ENCODE assay signal across 11 mouse cellular contexts in the genomic region with DNA sequence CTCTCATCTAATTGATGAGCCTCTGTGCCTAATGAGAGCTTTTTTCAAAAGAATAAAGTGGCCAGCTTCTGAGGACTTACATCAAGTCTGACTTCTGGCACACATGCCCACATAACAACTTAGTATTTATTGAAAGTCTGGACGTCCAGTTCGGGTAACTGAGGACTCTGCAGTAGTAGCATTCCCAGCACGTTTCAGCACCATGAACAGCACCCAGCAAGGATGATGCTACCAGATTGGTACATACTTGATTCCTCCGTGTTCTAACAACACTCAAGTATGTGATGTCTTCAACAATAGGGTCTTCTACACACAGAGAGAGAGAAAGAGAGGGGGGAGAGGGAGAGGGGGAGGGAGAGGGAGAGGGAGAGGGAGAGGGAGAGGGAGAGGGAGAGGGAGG.
A peak's percentile ranks its signal among the peaks of the same experiment; 100 is the strongest.
DNase-seq lines count a peak whose midpoint lies in the region; ATAC-seq and TF ChIP-seq lines count a peak whose summit lies in the region.
"Had no signal": no experiment of that assay in that cellular context is flagged by ENCODE, and none has a peak within 500 bp of the region (broad histone marks: within the 10 kb centered on the region; RNA-seq: fewer than 3 reads in every experiment).

No protein-coding gene starts in this region.

- ATAC-seq in kidney, postnatal 0 days (replicated peaks; ENCODE audit: low FRiP score, low read depth) = no peak
- ATAC-seq in kidney, embryonic 14.5 days (ENCODE audit: low FRiP score, low TSS enrichment) = no peak
- no peak for ATAC-seq in embryonic facial prominence, embryonic 11.5 days (replicated peaks; ENCODE audit: insufficient number of reproducible peaks, low FRiP score, low TSS enrichment, low read depth)
- ATAC-seq: inflammation-experienced regulatory T-cells, adult 6 months had no signal

- H3K4me3 ChIP-seq in kidney, postnatal 0 days (replicated peaks; ENCODE audit: low read depth, low read length) = no peak overlapping the region
- H3K4me3 ChIP-seq in kidney, embryonic 14.5 days (ENCODE audit: low read length) = no peak overlapping the region
- no peak overlapping the region for H3K4me3 ChIP-seq in ES-E14 (ENCODE audit: insufficient read depth in 1 of 2, low read depth in 1 of 2, low read length in 2 of 2, poor library complexity in 1 of 2, severe bottlenecking in 1 of 2)
- H3K4me3 ChIP-seq in embryonic facial prominence, embryonic 11.5 days (ENCODE audit: low read depth, low read length) = no peak overlapping the region
- H3K4me3 ChIP-seq: gastrocnemius, adult 2 months; midbrain, embryonic 12.5 days had no signal

- no peaks in the 10 kb centered on the region for H3K27me3 ChIP-seq in kidney, postnatal 0 days (ENCODE audit: insufficient read depth, low read length)
- no peaks in the 10 kb centered on the region for H3K27me3 ChIP-seq in kidney, embryonic 14.5 days (ENCODE audit: control insufficient read depth, insufficient read depth, low read length)
- H3K27me3 ChIP-seq in embryonic facial prominence, embryonic 11.5 days (ENCODE audit: control insufficient read depth, insufficient read depth, low read length) = no peaks in the 10 kb centered on the region
- H3K27me3 ChIP-seq: midbrain, embryonic 12.5 days had no signal

- H3K9ac ChIP-seq in kidney, postnatal 0 days (ENCODE audit: low read depth, low read length) = no peak overlapping the region
- H3K9ac ChIP-seq in kidney, embryonic 14.5 days (ENCODE audit: low read depth, low read length) = no peak overlapping the region
- H3K9ac ChIP-seq in ES-E14 (ENCODE audit: insufficient read depth, low read depth, low read length, poor library complexity, severe bottlenecking) = no peak overlapping the region
- H3K9ac ChIP-seq in embryonic facial prominence, embryonic 11.5 days (replicated peaks; ENCODE audit: low read length) = no peak overlapping the region
- H3K9ac ChIP-seq: midbrain, embryonic 12.5 days had no signal

- no peak overlapping the region for H3K27ac ChIP-seq in kidney, postnatal 0 days
- H3K27ac ChIP-seq in kidney, embryonic 14.5 days (ENCODE audit: low read depth, low read length) = no peak overlapping the region
- H3K27ac ChIP-seq in ES-E14 (ENCODE audit: insufficient read depth, low read depth, low read length, poor library complexity, severe bottlenecking) = no peak overlapping the region
- no peak overlapping the region for H3K27ac ChIP-seq in embryonic facial prominence, embryonic 11.5 days (replicated peaks; ENCODE audit: low read depth, low read length)
- H3K27ac ChIP-seq: gastrocnemius, adult 2 months; midbrain, embryonic 12.5 days had no signal

- H3K4me2 ChIP-seq in kidney, postnatal 0 days (ENCODE audit: low read length) = no peak overlapping the region
- no peak overlapping the region for H3K4me2 ChIP-seq in kidney, embryonic 14.5 days (replicated peaks; ENCODE audit: low read depth, low read length)
- H3K4me2 ChIP-seq in embryonic facial prominence, embryonic 11.5 days (ENCODE audit: low read depth, low read length) = no peak overlapping the region
- H3K4me2 ChIP-seq: midbrain, embryonic 12.5 days had no signal

- no peaks in the 10 kb centered on the region; the same call in 1 of the 2 replicates for H3K9me3 ChIP-seq in kidney, postnatal 0 days (replicated peaks; ENCODE audit: low read length)
- H3K9me3 ChIP-seq in kidney, embryonic 14.5 days (ENCODE audit: control insufficient read depth, low read length) = no peaks in the 10 kb centered on the region
- no peaks in the 10 kb centered on the region for H3K9me3 ChIP-seq in ES-E14 (ENCODE audit: control insufficient read depth, insufficient read depth, low read depth, low read length)
- H3K9me3 ChIP-seq in embryonic facial prominence, embryonic 11.5 days (replicated peaks; ENCODE audit: control insufficient read depth, low read length) = no peaks in the 10 kb centered on the region

- TF ChIP-seq CTCF in kidney, postnatal 0 days (IDR thresholded peaks at IDR 0.05; ENCODE audit: low read depth) = no peak

- H3K36me3 ChIP-seq in kidney, postnatal 0 days (ENCODE audit: insufficient read depth, low read length) = no peaks in the 10 kb centered on the region
- no peaks in the 10 kb centered on the region for H3K36me3 ChIP-seq in kidney, embryonic 14.5 days (ENCODE audit: control insufficient read depth, insufficient read depth, low read length)
- no peaks in the 10 kb centered on the region for H3K36me3 ChIP-seq in ES-E14 (ENCODE audit: control insufficient read depth, insufficient read depth, low read length, poor library complexity, severe bottlenecking)
- no peaks in the 10 kb centered on the region for H3K36me3 ChIP-seq in embryonic facial prominence, embryonic 11.5 days (replicated peaks; ENCODE audit: control insufficient read depth, insufficient read depth, low read depth, low read length)
- H3K36me3 ChIP-seq: midbrain, embryonic 12.5 days had no signal

- H3K4me1 ChIP-seq in kidney, postnatal 0 days (replicated peaks; ENCODE audit: insufficient read depth, low read length) = no peaks in the 10 kb centered on the region
- no peaks in the 10 kb centered on the region for H3K4me1 ChIP-seq in kidney, embryonic 14.5 days (ENCODE audit: control insufficient read depth, insufficient read depth, low read length)
- peaks cover 0 to 2% of the 10 kb centered on the region in 2 experiments; a peak in 1 of 4 replicates for H3K4me1 ChIP-seq in ES-E14 (ENCODE audit: control insufficient read depth in 2 of 2, insufficient read depth in 2 of 2, low read length in 2 of 2, poor library complexity in 1 of 2)
- no peaks in the 10 kb centered on the region for H3K4me1 ChIP-seq in embryonic facial prominence, embryonic 11.5 days (ENCODE audit: control insufficient read depth, insufficient read depth, low read length)
- H3K4me1 ChIP-seq: midbrain, embryonic 12.5 days had no signal

- DNase-seq in kidney, postnatal 0 days (ENCODE audit: low spot score) = peak; percentile 62
- DNase-seq in A20 (ENCODE audit: low read depth, low spot score) (peak; percentile 24), ES-E14 (ENCODE audit: low read depth, low spot score) (peak; percentile 27)
- peak; percentile 80 for DNase-seq in embryonic facial prominence, embryonic 11.5 days (ENCODE audit: low spot score)
- DNase-seq in cerebellum, adult 18-20 months = no peak
- no peak for DNase-seq in urinary bladder, adult 18-20 months (ENCODE audit: low spot score in 2 of 2)
- no peak for DNase-seq in left cerebral cortex, adult 11 months (ENCODE audit: low spot score)
- DNase-seq: gastrocnemius, adult 2 months had no signal

- 20% methylated on average over 4 of the region's 4 CpGs for WGBS in kidney, postnatal 0 days
- 24% methylated on average over 4 of the region's 4 CpGs for WGBS in kidney, embryonic 14.5 days
- WGBS in embryonic facial prominence, embryonic 11.5 days = 32% methylated on average over 4 of the region's 4 CpGs

- in situ Hi-C loops in ES-E14 (cut with MboI; ENCODE audit: low sequenced_read_pairs in 2 of 2, unreplicated experiment in 2 of 2) = no loop called here

TF ChIP-seq in ES-E14, 5 proteins besides CTCF, POLR2A, EP300 and RAD21:
- TF ChIP-seq MAFK (IDR thresholded peaks at IDR 0.05; ENCODE audit: insufficient read depth, low read depth, low read length) (no peak), HCFC1 (IDR thresholded peaks at IDR 0.05; ENCODE audit: borderline replicate concordance, insufficient read depth, low read length) (no peak), CHD2 (IDR thresholded peaks at IDR 0.05; ENCODE audit: low read depth, low read length) (no peak), ZNF384 (IDR thresholded peaks at IDR 0.05; ENCODE audit: low read depth, low read length) (no peak), ZC3H11A (IDR thresholded peaks at IDR 0.05; ENCODE audit: borderline replicate concordance, low read depth, low read length) (no peak)

Comparison
In these comparisons a context has a peak if more than half of its experiments do, and no peak if none do; other contexts are left out.
1. DNase-seq: peak in kidney, postnatal 0 days (single experiment), A20 (single experiment), ES-E14 (single experiment) and embryonic facial prominence, embryonic 11.5 days (single experiment); none in cerebellum, adult 18-20 months (0 of 2), urinary bladder, adult 18-20 months (0 of 2) and left cerebral cortex, adult 11 months (single experiment).